Mouse (Mus musculus) kidney, embryonic 15.5 days (tissue): Measurements from ENCODE around the gene Hbs1l. TPM values are rescaled to one million over a fixed set of nuclear protein-coding genes. Genes with fewer than 3 reads are reported as not detected.

Experiments
- polyA plus RNA-seq: library from polyadenylated mRNA; unstranded; fragments of >200 nt; fragmentation: Nextera tagmentation; extraction: Ambion mirVana; gene quantifications from 2 replicates; pipeline ENCODE4 v1.2.1, GENCODE M21; 2015

Hbs1l gene
- polyA plus RNA-seq, 1 experiment from 2014 or later: 94.7 TPM

Other genes starting within 250 kb of the Hbs1l start
- 5.2 and 5.5 TPM in 2 replicates for gene Myb, start 135.0 kb upstream of the Hbs1l start, polyA plus RNA-seq
- gene Aldh8a1, start 81.3 kb downstream of the Hbs1l start, polyA plus RNA-seq: 2.9 and 3.5 TPM in 2 replicates